Mouse (Mus musculus): ENCODE measurements around the gene Creld1. TPM values are rescaled to one million over a fixed set of nuclear protein-coding genes. Genes with fewer than 3 reads are reported as not detected.
A peak's percentile ranks its signal among the peaks of the same experiment; 100 is the strongest.

The Creld1 gene
- polyA plus RNA-seq, 1 experiment from 2014 or later: 23.9 TPM

DNA sequence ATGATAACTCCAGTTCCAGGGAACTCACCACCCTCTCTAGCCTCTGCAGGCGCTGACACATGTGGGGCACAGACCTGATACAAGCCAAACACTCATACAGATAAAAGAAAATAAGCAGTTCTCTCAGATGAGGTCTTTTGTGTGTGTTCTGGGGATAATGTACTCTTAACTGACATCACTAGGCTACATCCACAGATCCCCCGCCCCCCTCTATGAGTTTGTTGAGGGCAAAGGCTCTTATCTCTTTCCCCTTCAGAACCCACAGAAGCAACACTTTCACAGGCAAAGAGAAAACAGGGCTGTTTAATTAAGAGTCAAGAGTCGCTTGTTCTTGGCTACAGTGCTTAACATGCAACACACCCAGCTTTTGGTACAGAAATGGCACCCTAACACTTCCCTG lies 31.5 kb downstream of the Creld1 start:
- no peak for ATAC-seq (ENCODE audit: insufficient read depth, low FRiP score)
- Histone ChIP-seq H3K9ac (ENCODE audit: low read length) (no peak overlapping the region), H3K4me2 (ENCODE audit: low read depth, low read length) (no peak overlapping the region), H3K36me3 (ENCODE audit: control insufficient read depth, insufficient read depth, low read length) (peaks cover 28% of the 10 kb centered on the region), H3K4me3 (replicated peaks; ENCODE audit: low read length) (no peak overlapping the region), H3K27ac (ENCODE audit: low read length) (no peak overlapping the region), H3K4me1 (ENCODE audit: control insufficient read depth, insufficient read depth, low read length) (no peaks in the 10 kb centered on the region), H3K9me3 (replicated peaks; ENCODE audit: control insufficient read depth, low read length) (no peaks in the 10 kb centered on the region), H3K27me3 (ENCODE audit: control insufficient read depth, insufficient read depth, low read length) (no peaks in the 10 kb centered on the region)
- WGBS: 94% methylated on average over 3 of the region's 3 CpGs

DNA sequence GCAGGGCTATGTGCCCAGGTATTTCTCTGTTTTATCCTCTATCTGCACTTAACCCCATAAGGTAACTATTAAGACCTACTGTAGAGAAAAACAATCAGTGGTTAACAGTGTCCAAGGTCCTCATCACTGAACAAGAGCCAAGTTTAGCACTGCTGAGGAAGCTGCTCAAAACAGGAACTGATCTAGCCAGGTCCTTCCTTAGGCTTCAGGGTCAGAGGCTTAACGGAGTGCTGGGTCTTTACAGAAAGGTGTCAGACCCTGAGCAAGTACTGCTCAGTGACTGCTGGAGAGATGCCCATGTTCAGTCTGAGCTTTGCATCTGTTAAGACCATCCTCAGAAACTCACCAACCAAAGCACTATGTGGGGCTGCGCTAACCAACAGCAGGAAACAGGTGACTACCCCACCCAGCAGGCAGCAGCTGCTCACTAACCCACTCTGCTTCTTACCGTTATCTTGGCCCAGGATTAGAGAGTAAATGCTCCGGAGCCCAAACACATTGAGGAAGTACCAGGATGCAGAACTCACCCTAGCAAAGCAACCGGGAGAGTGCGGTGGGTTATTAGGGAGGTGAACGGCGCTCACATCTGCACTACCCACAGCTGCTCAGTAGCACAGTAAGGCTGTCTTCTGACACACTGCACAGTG lies 34.5 kb downstream of the Creld1 start:
- H3K4me3 ChIP-seq (replicated peaks; ENCODE audit: low read length): no peak overlapping the region
- no peaks in the 10 kb centered on the region for H3K27me3 ChIP-seq (ENCODE audit: control insufficient read depth, insufficient read depth, low read length)
- ATAC-seq (ENCODE audit: insufficient read depth, low FRiP score): no peak
- no peak overlapping the region for H3K9ac ChIP-seq (ENCODE audit: low read length)
- no peaks in the 10 kb centered on the region for H3K4me1 ChIP-seq (ENCODE audit: control insufficient read depth, insufficient read depth, low read length)
- no peak overlapping the region for H3K27ac ChIP-seq (ENCODE audit: low read length)
- H3K9me3 ChIP-seq (replicated peaks; ENCODE audit: control insufficient read depth, low read length): no peaks in the 10 kb centered on the region
- H3K4me2 ChIP-seq (ENCODE audit: low read depth, low read length): no peak overlapping the region
- 92% methylated on average over 8 of the region's 8 CpGs for WGBS
- H3K36me3 ChIP-seq (ENCODE audit: control insufficient read depth, insufficient read depth, low read length): peaks cover 38% of the 10 kb centered on the region

DNA sequence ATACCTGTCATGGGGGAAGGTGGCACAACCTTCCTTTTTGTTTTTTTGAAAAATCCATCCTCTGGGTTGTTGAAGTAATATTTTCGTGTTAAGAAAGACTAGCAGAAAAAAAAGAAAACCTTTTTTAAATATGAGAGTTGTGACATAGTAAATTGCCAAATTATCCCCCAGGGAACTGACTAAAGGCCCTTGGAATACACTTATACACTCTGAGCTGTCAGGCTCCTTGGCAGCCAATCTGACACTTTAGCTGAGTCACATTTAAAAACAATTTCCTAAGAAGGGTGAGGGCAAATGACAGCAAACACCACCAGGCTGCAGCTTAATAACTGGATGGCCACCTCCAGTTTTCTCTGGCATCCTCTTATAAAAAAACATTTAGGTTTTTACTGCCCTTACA lies 39.2 kb downstream of the Creld1 start:
- WGBS: 67% methylated on average over 1 of the region's 1 CpGs
- no peaks in the 10 kb centered on the region for H3K9me3 ChIP-seq (replicated peaks; ENCODE audit: control insufficient read depth, low read length)
- no peak for ATAC-seq (ENCODE audit: insufficient read depth, low FRiP score)
- no peak overlapping the region for H3K4me2 ChIP-seq (ENCODE audit: low read depth, low read length)
- H3K27ac ChIP-seq (ENCODE audit: low read length): no peak overlapping the region
- no peaks in the 10 kb centered on the region for H3K4me1 ChIP-seq (ENCODE audit: control insufficient read depth, insufficient read depth, low read length)
- H3K9ac ChIP-seq (ENCODE audit: low read length): no peak overlapping the region
- H3K27me3 ChIP-seq (ENCODE audit: control insufficient read depth, insufficient read depth, low read length): no peaks in the 10 kb centered on the region
- H3K36me3 ChIP-seq (ENCODE audit: control insufficient read depth, insufficient read depth, low read length): peaks cover 26% of the 10 kb centered on the region
- H3K4me3 ChIP-seq (replicated peaks; ENCODE audit: low read length): no peak overlapping the region

GRCm38 (mm10) chr6:113523420-113523819 lies 40.3 kb downstream of the Creld1 start:
- ATAC-seq (ENCODE audit: insufficient read depth, low FRiP score): no peak
- Histone ChIP-seq H3K27me3 (ENCODE audit: control insufficient read depth, insufficient read depth, low read length) (no peaks in the 10 kb centered on the region), H3K9ac (ENCODE audit: low read length) (no peak overlapping the region), H3K4me2 (ENCODE audit: low read depth, low read length) (no peak overlapping the region), H3K4me1 (ENCODE audit: control insufficient read depth, insufficient read depth, low read length) (no peaks in the 10 kb centered on the region), H3K36me3 (ENCODE audit: control insufficient read depth, insufficient read depth, low read length) (peaks cover 17% of the 10 kb centered on the region), H3K4me3 (replicated peaks; ENCODE audit: low read length) (no peak overlapping the region), H3K9me3 (replicated peaks; ENCODE audit: control insufficient read depth, low read length) (no peaks in the 10 kb centered on the region), H3K27ac (ENCODE audit: low read length) (peak overlapping the region; percentile 43; the same call in 1 of the 2 replicates)
- WGBS: 83% methylated on average over 8 of the region's 8 CpGs

DNA sequence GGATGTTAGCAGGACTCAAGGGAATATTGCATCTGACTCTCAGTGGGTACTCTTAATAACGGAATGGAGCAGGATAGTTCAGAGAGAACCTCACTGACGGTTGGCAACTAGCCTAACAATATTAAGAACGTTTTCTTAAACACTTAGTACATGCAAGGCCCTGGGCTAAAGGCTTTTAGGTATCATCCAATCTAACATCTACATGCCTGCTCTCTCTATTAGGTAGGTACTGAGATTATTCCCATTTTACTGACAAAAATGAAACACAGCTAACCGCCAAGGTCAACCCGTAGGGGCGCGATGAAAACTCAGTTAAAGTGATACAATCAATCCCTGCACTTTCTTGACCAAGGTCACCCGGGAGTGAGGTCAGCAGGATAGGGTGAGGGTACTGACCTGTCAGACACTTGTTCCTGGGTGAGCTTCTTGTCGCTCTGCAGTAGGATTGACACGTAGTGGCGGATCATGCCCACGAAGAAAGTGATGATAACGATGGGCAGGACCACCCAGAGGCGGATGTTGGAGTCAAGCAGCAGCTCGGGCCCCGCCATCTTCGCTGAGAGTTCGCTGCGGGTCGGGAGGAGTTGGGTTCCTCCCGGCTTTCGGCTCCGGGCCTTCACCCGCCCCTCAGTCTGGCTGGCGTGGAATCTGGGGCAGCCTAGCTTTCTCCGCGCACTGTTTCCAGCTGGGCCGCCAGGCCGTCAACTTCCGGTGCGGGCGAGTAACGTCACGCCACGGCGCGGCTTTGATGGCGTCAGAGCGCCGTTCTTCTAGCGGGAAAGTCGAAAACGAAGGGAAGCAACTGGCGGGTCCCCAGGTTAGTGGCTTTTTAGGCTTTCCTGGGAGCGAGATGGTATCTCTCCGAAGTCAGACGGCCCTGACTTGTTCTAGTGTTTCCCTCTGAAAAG lies 48.1 kb downstream of the Creld1 start, which contains the start of the genes Emc3 and Fancd2:
TSS of gene Emc3 (minus strand) at position 721 of the 908 bp plus-strand sequence.
TSS of gene Fancd2 (plus strand) at position 751 of the 908 bp plus-strand sequence.
- Histone ChIP-seq H3K4me3 (replicated peaks; ENCODE audit: low read length) (peak within 1 kb of the TSS; percentile 82), H3K9me3 (replicated peaks; ENCODE audit: control insufficient read depth, low read length) (no peaks in the 10 kb centered on the region), H3K4me2 (ENCODE audit: low read depth, low read length) (peak within 1 kb of the TSS; percentile 68), H3K27ac (ENCODE audit: low read length) (peak within 1 kb of the TSS; percentile 72; the same call in 1 of the 2 replicates), H3K36me3 (ENCODE audit: control insufficient read depth, insufficient read depth, low read length) (no peaks in the 10 kb centered on the region), H3K9ac (ENCODE audit: low read length) (peak within 1 kb of the TSS; percentile 86), H3K4me1 (ENCODE audit: control insufficient read depth, insufficient read depth, low read length) (peaks cover 18% of the 10 kb centered on the region), H3K27me3 (ENCODE audit: control insufficient read depth, insufficient read depth, low read length) (no peaks in the 10 kb centered on the region)
- peak; percentile 76 for ATAC-seq (ENCODE audit: insufficient read depth, low FRiP score)
- under 1% methylated on average over 47 of the region's 47 CpGs for WGBS

GRCm38 (mm10) chr6:113531840-113532404 lies 48.8 kb downstream of the Creld1 start:
- Histone ChIP-seq H3K4me3 (replicated peaks; ENCODE audit: low read length) (peak overlapping the region; percentile 82), H3K9me3 (replicated peaks; ENCODE audit: control insufficient read depth, low read length) (no peaks in the 10 kb centered on the region), H3K27me3 (ENCODE audit: control insufficient read depth, insufficient read depth, low read length) (no peaks in the 10 kb centered on the region), H3K4me1 (ENCODE audit: control insufficient read depth, insufficient read depth, low read length) (peaks cover 18% of the 10 kb centered on the region), H3K36me3 (ENCODE audit: control insufficient read depth, insufficient read depth, low read length) (no peaks in the 10 kb centered on the region; the same call in 1 of the 2 replicates), H3K27ac (ENCODE audit: low read length) (no peak overlapping the region), H3K9ac (ENCODE audit: low read length) (peak overlapping the region; percentile 86), H3K4me2 (ENCODE audit: low read depth, low read length) (peak overlapping the region; percentile 68)
- 6% methylated on average over 7 of the region's 7 CpGs for WGBS
- ATAC-seq (ENCODE audit: insufficient read depth, low FRiP score): no peak

GRCm38 (mm10) chr6:113534886-113535285 lies 51.8 kb downstream of the Creld1 start:
- H3K9ac ChIP-seq (ENCODE audit: low read length): no peak overlapping the region
- no peaks in the 10 kb centered on the region; the same call in 1 of the 2 replicates for H3K36me3 ChIP-seq (ENCODE audit: control insufficient read depth, insufficient read depth, low read length)
- no peak for ATAC-seq (ENCODE audit: insufficient read depth, low FRiP score)
- H3K4me1 ChIP-seq (ENCODE audit: control insufficient read depth, insufficient read depth, low read length): peaks cover 12% of the 10 kb centered on the region
- no peaks in the 10 kb centered on the region for H3K9me3 ChIP-seq (replicated peaks; ENCODE audit: control insufficient read depth, low read length)
- no peak overlapping the region for H3K4me2 ChIP-seq (ENCODE audit: low read depth, low read length)
- H3K27me3 ChIP-seq (ENCODE audit: control insufficient read depth, insufficient read depth, low read length): no peaks in the 10 kb centered on the region
- WGBS: 86% methylated on average over 7 of the region's 7 CpGs
- H3K27ac ChIP-seq (ENCODE audit: low read length): no peak overlapping the region
- H3K4me3 ChIP-seq (replicated peaks; ENCODE audit: low read length): no peak overlapping the region

DNA sequence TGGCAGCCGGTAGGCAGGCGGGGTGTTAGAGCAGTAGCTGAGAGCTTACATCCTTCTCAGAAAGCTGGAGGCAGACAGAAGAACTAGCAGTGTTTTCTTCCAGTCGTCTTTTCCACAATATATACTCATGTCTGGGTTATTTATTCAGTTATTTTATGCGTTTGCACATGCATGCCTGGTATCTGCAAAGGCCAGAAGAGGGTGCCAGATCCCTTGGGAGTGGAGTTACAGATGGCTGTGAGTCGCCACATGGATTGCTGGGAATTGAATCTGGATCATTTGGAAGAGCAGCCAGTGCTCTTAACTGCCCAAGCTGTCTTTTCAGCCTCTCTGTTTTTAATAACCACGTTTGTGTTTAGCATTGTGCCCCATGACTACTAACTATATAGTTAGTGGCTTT lies 58.5 kb downstream of the Creld1 start:
- 83% methylated on average over 6 of the region's 6 CpGs for WGBS
- H3K4me2 ChIP-seq (ENCODE audit: low read depth, low read length): no peak overlapping the region
- no peak for ATAC-seq (ENCODE audit: insufficient read depth, low FRiP score)
- no peaks in the 10 kb centered on the region for H3K9me3 ChIP-seq (replicated peaks; ENCODE audit: control insufficient read depth, low read length)
- no peak overlapping the region for H3K9ac ChIP-seq (ENCODE audit: low read length)
- no peak overlapping the region for H3K4me3 ChIP-seq (replicated peaks; ENCODE audit: low read length)
- H3K27ac ChIP-seq (ENCODE audit: low read length): no peak overlapping the region
- H3K27me3 ChIP-seq (ENCODE audit: control insufficient read depth, insufficient read depth, low read length): no peaks in the 10 kb centered on the region
- no peaks in the 10 kb centered on the region for H3K4me1 ChIP-seq (ENCODE audit: control insufficient read depth, insufficient read depth, low read length)
- no peaks in the 10 kb centered on the region; the same call in 1 of the 2 replicates for H3K36me3 ChIP-seq (ENCODE audit: control insufficient read depth, insufficient read depth, low read length)

Data from stomach, embryonic 16.5 days (tissue).